Mouse (Mus musculus): ENCODE measurements around the gene Nol9.
A peak's percentile ranks its signal among the peaks of the same experiment; 100 is the strongest.
"Not testable (repeated sequence)": the region's sequence is repeated elsewhere in the genome, so short reads cannot be mapped to it uniquely, and the experiment has no call there.

Gene Nol9

GRCm38 (mm10) chr4:152010707-152011134 lies 28.4 kb upstream of the Nol9 start:
- DNase-seq, result peak in 1 of 2 experiments; percentile 41

GRCm38 (mm10) chr4:152011171-152011760 lies 27.9 kb upstream of the Nol9 start:
- DNase-seq, result no peak

GRCm38 (mm10) chr4:152012109-152012508 lies 27.0 kb upstream of the Nol9 start:
- no peak for DNase-seq

- DNase-seq, result no peak
Observed at GRCm38 (mm10) chr4:152013036-152013813, 25.9 kb upstream of the Nol9 start.

- no peak for DNase-seq
Observed at GRCm38 (mm10) chr4:152019073-152019472, 20.0 kb upstream of the Nol9 start.

- no peak for DNase-seq
Observed at GRCm38 (mm10) chr4:152020024-152020423, 19.1 kb upstream of the Nol9 start.

GRCm38 (mm10) chr4:152021568-152022097 lies 17.5 kb upstream of the Nol9 start:
- DNase-seq, result no peak

GRCm38 (mm10) chr4:152022506-152022905 lies 16.6 kb upstream of the Nol9 start:
- DNase-seq, result no peak

GRCm38 (mm10) chr4:152024525-152024924 lies 14.6 kb upstream of the Nol9 start:
- no peak for DNase-seq

- DNase-seq, result peak; percentile 60 to 72
Observed at GRCm38 (mm10) chr4:152026751-152027508, 12.2 kb upstream of the Nol9 start.

GRCm38 (mm10) chr4:152027524-152027923 lies 11.6 kb upstream of the Nol9 start, which contains the start of gene Zbtb48:
Zbtb48 (minus strand) TSS chr4:152027671.
- peak; percentile 96 to 98 for DNase-seq

- DNase-seq, result no peak
Observed at GRCm38 (mm10) chr4:152028456-152028855, 10.7 kb upstream of the Nol9 start.

GRCm38 (mm10) chr4:152029087-152029486 lies 10.0 kb upstream of the Nol9 start:
- peak; percentile 52 for DNase-seq

GRCm38 (mm10) chr4:152029997-152030396 lies 9.1 kb upstream of the Nol9 start:
- DNase-seq, result peak in 1 of 2 experiments; percentile 56

GRCm38 (mm10) chr4:152032922-152033321 lies 6.2 kb upstream of the Nol9 start:
- no peak for DNase-seq

- DNase-seq, result not testable (repeated sequence)
Observed at GRCm38 (mm10) chr4:152036464-152036863, 2.7 kb upstream of the Nol9 start.

- DNase-seq, result no peak
Observed at GRCm38 (mm10) chr4:152038225-152038984, 716 bp upstream of the Nol9 start, which contains the start of gene Tas1r1. Tas1r1 (minus strand) TSS chr4:152038568.

GRCm38 (mm10) chr4:152039831-152040310 lies 750 bp downstream of the Nol9 start:
- peak in 1 of 2 experiments; percentile 37 for DNase-seq

- DNase-seq, result peak; percentile 16 to 35
Observed at GRCm38 (mm10) chr4:152041924-152042641, 3.0 kb downstream of the Nol9 start.

GRCm38 (mm10) chr4:152043171-152043570 lies 4.0 kb downstream of the Nol9 start:
- no peak for DNase-seq

GRCm38 (mm10) chr4:152044609-152045008 lies 5.5 kb downstream of the Nol9 start:
- peak in 1 of 2 experiments; percentile 38 for DNase-seq
